Mouse (Mus musculus) Patski (cell line): ENCODE measurements around the gene Sh3bp4. TPM values are rescaled to one million over a fixed set of nuclear protein-coding genes. Genes with fewer than 3 reads are reported as not detected.
A peak's percentile ranks its signal among the peaks of the same experiment; 100 is the strongest.

Source experiments
- ATAC-seq: fragments of 100-300 bp; one replicate; pipeline ENCODE4 v1.8.0; 2021
- CTCF ChIA-PET: fragments of 350-600 bp; sonication (Branson Sonifier 250); formaldehyde crosslinking; loops from one replicate; lab custom pipeline; 2022; ENCODE audit warnings: inconsistent platforms; lab: Charles Lee
- POLR2A ChIA-PET: fragments of 350-600 bp; sonication (Branson Sonifier 250); formaldehyde crosslinking; loops from one replicate; lab custom pipeline; 2022; ENCODE audit warnings: antibody characterized with exemption, inconsistent platforms; lab: Charles Lee
- DNase-seq: peaks from one replicate; pipeline ENCODE4 v3.0.0-alpha.2; 2011; ENCODE audit warnings: low read depth, low spot score
- H3K27me3 ChIP-seq: fragments of 371-371 bp; one replicate; pipeline ENCODE4 v1.5.1; 2021
- CTCF ChIP-seq: fragments of 100-300 bp; IDR thresholded peaks from one replicate; pipeline ENCODE4 v1.5.1; 2021
- in situ Hi-C: fragments of 300-500 bp; cut with MboI; formaldehyde crosslinking; loops from 3 replicates; pipeline ENCODE4 v1.11.1; 2018; ENCODE audit warnings: low pct_unique_long_range_greater_than_20kb, mixed read lengths
- polyA plus RNA-seq: library from polyadenylated mRNA; unstranded; gene quantifications from one replicate; pipeline ENCODE4 v1.2.3, GENCODE M21; 2021

Sh3bp4 gene
- polyA plus RNA-seq, 1 experiment from 2014 or later, result 87.8 TPM

DNA sequence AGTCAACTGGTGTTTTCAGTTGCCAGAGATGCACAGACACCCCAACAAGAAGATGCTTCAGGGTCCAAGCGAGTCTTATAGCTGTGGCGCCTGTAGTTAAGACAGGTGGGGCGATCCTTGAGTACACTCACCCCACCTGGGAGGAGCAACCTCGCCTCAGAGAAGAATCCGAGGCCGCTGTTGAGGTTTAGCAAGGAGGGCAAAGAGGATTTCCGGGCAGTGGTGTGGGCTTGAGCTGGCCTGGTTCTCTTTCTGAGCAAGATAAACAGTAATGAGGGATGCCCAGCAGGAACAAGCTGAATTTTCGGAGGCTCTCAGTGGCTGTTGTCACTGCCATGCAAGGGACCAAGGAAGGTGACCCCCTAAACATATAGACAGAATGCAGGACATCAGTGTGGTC, 20.5 kb downstream of the Sh3bp4 start:
- ChIA-PET POLR2A (no interaction called here), CTCF (interaction anchor here (1.4 to 2.1 kb wide), 3 partner anchors 17 to 100 kb away, joined by 4 to 6 read pairs (median 4); no protein-coding TSS in a partner anchor)
- in situ Hi-C loops, result no loop called here
- ATAC-seq, result no peak
- no peak for DNase-seq
- no peaks in the 10 kb centered on the region for H3K27me3 ChIP-seq
- TF ChIP-seq CTCF, result no peak

DNA sequence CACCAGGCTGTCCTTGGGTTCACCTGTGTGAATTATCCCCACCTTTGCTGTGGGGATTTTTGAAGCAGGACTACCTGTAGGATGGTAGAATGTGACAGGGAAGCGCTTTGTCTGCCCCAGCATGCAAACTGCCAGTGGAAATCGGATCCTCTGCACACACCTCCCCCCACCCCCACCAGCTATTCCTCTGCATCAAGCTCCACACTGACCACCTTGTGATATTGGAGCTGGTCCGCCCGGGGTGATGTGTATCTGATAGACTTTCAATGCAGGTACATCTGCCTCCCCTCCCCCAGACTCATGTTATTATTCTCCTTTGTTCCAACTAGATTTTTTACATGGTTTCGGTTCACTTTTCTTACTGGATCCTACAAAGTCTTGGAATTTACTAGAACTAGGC, 21.8 kb downstream of the Sh3bp4 start:
- no peak for DNase-seq
- H3K27me3 ChIP-seq, result no peaks in the 10 kb centered on the region
- in situ Hi-C loops, result no loop called here
- no peak for ATAC-seq
- ChIA-PET CTCF (interaction anchor here (1.4 to 2.1 kb wide), 2 partner anchors 18 to 99 kb away, joined by 4 to 6 read pairs; no protein-coding TSS in a partner anchor), POLR2A (interaction anchor here (0.7 to 0.9 kb wide), 2 partner anchors 38 to 1620 kb away, joined by 3 to 7 read pairs; no protein-coding TSS in a partner anchor)
- no peak for TF ChIP-seq CTCF

DNA sequence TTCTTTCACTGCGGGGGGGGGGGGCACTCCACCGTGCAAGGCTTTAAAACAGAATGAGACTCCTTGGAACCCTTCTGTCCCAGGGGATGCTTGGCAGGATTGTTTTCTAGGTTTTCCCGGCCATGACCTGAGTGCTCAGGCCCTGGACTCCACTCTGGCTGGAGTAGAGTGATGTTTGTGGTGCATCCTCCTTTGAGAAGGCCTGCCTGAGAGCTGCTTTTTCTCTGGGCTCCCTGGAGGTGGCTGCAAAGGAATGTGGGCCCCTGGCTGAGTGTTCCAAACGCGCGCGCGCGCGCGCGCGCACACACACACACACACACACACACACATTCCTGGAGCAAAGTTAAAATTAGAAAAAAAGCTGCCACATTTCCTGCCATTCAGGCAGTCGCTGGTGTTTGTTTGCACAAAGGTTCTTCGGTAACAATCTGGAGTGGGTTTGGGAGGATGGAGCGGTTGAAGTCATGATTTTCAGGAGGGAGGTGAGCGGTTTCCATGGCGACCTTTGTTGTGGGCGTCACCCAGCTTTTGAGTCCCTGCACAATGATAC, 22.3 kb downstream of the Sh3bp4 start:
- CTCF ChIA-PET, result interaction anchor here (2.1 kb wide), 1 partner anchor 98 kb away, joined by 6 read pairs; no protein-coding TSS in a partner anchor
- POLR2A ChIA-PET, result interaction anchor here (0.7 kb wide), 1 partner anchor 1620 kb away, joined by 7 read pairs; no protein-coding TSS in a partner anchor
- no peaks in the 10 kb centered on the region for H3K27me3 ChIP-seq
- no peak for TF ChIP-seq CTCF
- DNase-seq, result no peak
- ATAC-seq, result no peak
- in situ Hi-C loops, result no loop called here

DNA sequence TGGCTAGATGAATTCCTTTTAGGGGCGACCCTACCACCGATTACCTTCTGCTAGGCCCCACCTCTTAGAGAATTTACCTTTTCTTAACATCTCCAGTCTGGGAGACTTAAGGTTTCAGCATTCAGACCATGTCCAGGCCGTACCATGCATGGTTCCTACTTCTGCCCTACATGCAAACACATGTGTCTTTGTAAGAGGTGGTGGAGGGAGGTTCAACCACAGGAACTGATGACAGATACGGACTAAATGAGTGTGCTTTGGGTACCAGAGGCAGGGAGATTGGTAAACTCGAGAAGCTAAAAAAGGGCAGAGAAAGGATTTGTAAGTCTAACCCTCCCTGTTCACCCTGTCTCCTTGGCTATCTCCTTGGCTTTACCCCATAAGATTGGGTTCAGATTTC, 23.5 kb downstream of the Sh3bp4 start:
- no peak for TF ChIP-seq CTCF
- DNase-seq, result no peak
- ChIA-PET CTCF (no interaction called here), POLR2A (no interaction called here)
- no peak for ATAC-seq
- in situ Hi-C loops, result no loop called here
- no peaks in the 10 kb centered on the region for H3K27me3 ChIP-seq

GRCm38 (mm10) chr1:89094416-89094815, 24.2 kb downstream of the Sh3bp4 start:
- DNase-seq (no peak), ATAC-seq (no peak)
- H3K27me3 ChIP-seq, result no peaks in the 10 kb centered on the region
- ChIA-PET POLR2A (no interaction called here), CTCF (no interaction called here)
- in situ Hi-C loops, result no loop called here
- no peak for TF ChIP-seq CTCF

DNA sequence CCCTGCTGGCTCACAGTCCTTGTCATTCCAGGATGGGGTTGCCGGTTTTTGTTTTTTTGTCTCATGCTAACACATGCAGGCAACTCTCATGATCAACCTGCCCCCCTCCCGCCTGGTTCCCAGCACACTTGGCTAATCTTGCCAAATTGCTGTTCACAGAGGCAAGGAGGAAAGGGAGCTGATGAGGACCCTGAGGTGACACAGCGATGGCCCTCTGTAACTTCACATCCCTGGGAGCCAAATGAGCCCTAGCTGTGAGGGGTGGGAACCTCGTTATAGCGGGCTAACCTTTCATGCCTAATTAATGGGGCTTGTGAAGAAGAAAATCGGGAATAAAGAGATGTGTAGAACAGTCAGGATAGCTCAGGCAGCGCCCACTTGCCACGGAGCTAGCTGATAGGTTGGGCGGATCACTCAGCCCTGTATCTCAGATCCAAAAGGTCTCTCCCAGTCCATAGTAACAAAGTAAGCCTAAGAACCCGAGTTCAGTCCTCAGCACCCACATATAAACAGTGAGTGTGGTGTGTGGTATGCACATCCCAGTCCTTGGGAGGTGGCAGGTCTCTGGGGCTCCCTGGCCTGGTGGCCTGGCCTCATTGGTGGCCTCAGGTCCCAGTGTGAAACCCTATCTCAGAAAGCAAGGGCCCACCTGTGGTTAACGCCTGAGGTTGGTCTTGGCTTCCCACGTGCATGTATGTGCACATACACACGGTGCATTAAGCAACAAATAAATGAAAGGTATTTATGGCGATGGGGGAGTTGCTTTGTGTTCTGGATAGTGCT, 25.6 kb downstream of the Sh3bp4 start:
- no peaks in the 10 kb centered on the region for H3K27me3 ChIP-seq
- CTCF ChIA-PET, result no interaction called here
- in situ Hi-C loops, result no loop called here
- no peak for TF ChIP-seq CTCF
- POLR2A ChIA-PET, result no interaction called here
- DNase-seq (no peak), ATAC-seq (no peak)

- ATAC-seq (no peak), DNase-seq (no peak)
- TF ChIP-seq CTCF, result no peak
- in situ Hi-C loops, result no loop called here
- ChIA-PET POLR2A (interaction anchor here (0.6 kb wide), 1 partner anchor 215 kb away, joined by 4 read pairs; no protein-coding TSS in a partner anchor), CTCF (no interaction called here)
- H3K27me3 ChIP-seq, result no peaks in the 10 kb centered on the region
Measured at GRCm38 (mm10) chr1:89102231-89103003, 32.2 kb downstream of the Sh3bp4 start.

DNA sequence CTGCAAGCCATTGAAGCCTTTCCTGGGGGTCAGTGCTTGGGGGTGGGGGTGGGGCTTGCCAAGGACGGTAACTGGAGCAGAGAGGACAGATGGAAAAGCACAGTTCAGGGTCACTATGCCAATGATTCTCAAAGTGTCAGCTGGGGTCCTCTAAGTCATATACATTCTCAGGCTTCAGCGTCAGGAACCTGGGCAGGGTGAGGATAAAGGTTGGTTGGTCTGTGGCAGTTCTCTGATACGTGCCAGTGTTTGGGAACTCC, 32.7 kb downstream of the Sh3bp4 start:
- ATAC-seq, result no peak
- CTCF ChIA-PET, result no interaction called here
- POLR2A ChIA-PET, result interaction anchor here (0.6 kb wide), 1 partner anchor 216 kb away, joined by 4 read pairs; no protein-coding TSS in a partner anchor

GRCm38 (mm10) chr1:89103505-89103904, 33.3 kb downstream of the Sh3bp4 start:
- ChIA-PET POLR2A (no interaction called here), CTCF (interaction anchor here (1.0 kb wide), 1 partner anchor 92 kb away, joined by 3 read pairs; no protein-coding TSS in a partner anchor)
- in situ Hi-C loops, result no loop called here
- H3K27me3 ChIP-seq, result no peaks in the 10 kb centered on the region
- ATAC-seq, result no peak
- DNase-seq, result no peak
- no peak for TF ChIP-seq CTCF

More for the DNA sequence above, 32.7 kb downstream of the Sh3bp4 start:
- no peaks in the 10 kb centered on the region for H3K27me3 ChIP-seq
- no peak for DNase-seq
- TF ChIP-seq CTCF, result no peak
- in situ Hi-C loops, result no loop called here

GRCm38 (mm10) chr1:89104066-89104765, 34.0 kb downstream of the Sh3bp4 start:
- H3K27me3 ChIP-seq, result no peaks in the 10 kb centered on the region
- no peak for TF ChIP-seq CTCF
- ATAC-seq (peak; percentile 54), DNase-seq (no peak)
- in situ Hi-C loops, result no loop called here
- ChIA-PET CTCF (interaction anchor here (1.0 kb wide), 1 partner anchor 92 kb away, joined by 3 read pairs; no protein-coding TSS in a partner anchor), POLR2A (interaction anchor here (0.7 kb wide), 1 partner anchor 30 kb away, joined by 3 read pairs; no protein-coding TSS in a partner anchor)
